Mouse (Mus musculus) frontal cortex, postnatal 25 days (tissue): ENCODE measurements around the gene Ctbp2.

ENCODE experiments used
- DNase-seq, 2 experiments: peaks; one replicate each; pipeline ENCODE4 v3.0.0; 2022; ENCODE audit warnings: low spot score in 2 of 2

The Ctbp2 gene

DNA sequence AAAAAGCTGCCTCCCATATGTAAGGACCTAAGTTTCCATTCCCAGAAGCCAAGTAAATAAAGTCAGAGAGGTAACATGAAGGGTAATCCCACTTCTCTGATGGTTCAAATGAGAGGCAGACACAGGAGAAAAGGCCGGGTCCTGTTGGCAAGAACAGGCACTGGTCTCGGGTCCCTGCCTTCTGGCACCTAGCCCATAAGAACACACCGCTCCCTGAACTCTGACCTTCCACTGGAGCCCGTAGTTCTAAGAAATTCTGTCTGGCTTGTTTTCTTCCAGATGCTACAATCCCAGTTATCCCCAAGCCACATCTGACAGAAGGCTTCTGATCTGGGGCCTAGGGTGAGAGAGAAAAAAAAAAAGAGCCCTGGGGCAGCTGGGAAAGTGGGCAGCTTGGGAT, 35.7 kb downstream of the Ctbp2 start:
- no peak for DNase-seq

DNA sequence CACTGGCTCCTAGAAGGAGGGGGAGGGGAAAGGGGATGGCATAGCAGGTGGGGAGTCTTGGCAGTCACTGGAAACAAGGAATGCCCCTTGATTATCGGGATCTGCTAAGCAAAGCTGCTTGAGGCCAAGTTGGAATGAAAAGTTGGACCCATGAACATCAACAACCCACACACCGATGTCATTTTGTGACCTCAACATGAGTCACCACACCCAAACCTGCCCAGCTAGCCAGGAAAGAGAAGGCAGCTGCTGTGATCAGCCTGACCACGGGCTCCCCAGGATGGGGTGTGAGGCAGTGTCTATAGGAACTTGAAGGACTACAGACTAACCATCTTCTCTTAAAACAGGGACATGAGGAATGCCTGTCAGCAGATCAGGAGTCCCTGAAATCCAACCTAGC, 38.7 kb downstream of the Ctbp2 start:
- no peak for DNase-seq

DNA sequence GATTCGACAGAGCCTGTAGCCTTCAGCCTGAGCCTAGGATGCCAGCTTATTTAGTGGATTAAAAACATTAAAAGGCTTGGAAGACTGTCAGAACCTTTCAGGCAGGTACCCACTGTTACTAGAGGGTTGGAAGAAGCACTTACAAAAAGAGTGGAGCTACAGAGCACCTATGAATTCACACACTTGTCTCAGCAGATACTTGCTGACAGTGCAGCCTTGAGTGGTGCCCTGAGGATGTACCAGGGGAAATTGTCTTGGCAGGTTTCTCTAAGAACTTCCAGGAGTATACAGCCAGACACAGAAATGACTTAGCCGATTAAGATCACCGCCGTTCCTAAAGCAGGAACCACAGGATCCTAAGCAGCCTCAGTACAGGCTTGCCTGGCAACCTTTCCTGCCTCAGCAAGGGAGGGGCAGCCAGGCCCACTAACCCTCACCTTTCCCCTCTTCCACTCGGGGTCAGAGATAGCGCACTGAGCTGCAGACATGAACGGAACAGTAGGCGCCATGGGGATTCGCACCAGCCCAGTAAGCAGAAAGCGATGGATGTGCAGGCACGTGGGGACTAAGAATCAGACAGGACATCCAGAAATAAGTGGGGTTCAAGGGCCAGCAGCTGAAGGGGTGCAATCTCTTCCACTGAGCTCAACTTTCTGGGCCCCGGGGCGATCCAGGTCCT, 40.1 kb downstream of the Ctbp2 start:
- no peak for DNase-seq

DNA sequence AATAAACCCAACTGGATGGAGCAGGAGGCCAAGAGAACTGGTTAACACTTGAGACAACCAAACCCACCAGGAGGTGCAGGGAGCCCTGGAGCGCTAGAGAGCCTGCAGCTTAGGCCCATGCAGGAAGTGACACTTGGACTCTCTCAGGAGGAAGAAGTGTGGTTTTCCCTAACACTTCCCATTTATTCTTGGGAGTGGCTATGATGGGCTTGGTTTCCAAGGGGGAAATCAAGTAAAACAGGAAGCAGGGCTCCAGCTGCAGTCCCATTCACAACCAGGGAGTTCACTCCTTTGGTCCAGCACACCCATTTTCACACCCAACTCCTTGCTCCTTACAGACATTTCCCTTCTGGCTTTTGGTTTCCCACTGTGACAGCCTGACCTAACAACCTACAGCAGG, 45.2 kb downstream of the Ctbp2 start:
- no peak for DNase-seq

DNA sequence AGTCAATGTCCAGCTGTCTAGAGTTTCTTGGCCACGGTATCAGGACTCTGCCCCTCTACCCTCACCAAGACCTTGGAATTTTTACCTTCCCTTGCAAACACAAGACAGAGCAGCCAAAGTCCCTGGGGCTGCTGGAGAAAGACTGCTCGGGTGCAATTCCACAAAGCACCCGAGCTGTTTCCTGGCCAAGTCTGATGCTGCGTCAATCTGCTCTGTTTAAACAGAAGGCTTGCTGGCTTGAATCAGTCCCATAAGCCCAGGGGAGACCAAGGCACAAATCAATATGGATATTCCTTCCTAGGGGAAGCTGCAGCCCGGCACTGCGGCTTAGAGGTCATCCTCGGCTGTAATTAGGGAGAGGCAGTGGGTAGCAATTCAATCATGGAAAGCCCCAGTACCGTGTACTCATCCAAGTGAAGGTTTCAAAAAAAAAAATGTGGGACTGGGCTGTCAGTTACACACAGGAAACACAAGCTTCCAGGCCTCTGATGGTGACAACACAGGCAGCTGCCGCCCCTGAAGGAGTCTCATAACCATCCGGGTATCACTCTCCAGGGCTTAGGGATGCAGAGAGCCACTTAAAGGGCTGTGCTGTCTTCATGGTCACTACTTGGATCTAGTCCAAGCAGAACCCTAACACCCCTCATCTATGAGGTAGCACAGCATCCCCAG, 49.6 kb downstream of the Ctbp2 start:
- DNase-seq: no peak

GRCm38 (mm10) chr7:133073147-133073651, 51.0 kb downstream of the Ctbp2 start:
- no peak for DNase-seq

GRCm38 (mm10) chr7:133072535-133072934, 51.6 kb downstream of the Ctbp2 start:
- no peak for DNase-seq

DNA sequence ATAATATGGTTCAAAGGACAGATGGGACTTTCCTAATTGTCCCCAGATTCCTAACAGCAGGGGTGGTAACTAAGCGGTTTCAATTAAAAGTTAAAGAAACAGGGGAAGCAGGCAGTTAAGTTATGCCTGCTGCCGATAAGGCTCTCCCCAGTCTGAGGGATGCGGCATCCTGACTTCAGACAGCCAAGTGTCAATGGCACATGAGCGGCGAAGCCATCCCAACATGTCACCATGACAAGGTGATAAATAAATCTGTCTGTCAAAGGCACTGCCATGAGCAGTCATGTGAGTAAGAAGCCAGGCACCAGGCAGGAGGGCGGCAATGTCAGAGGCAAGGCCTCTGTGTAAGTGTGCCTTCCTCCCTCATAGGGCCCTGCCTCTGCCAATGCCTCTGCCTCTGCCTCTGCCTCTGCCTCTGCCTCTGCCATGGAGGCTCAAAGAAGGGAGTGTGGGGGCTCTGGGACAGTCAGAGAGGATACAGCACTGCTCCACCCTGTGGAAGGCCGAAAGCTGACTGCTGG, 56.8 kb downstream of the Ctbp2 start:
- no peak for DNase-seq

DNA sequence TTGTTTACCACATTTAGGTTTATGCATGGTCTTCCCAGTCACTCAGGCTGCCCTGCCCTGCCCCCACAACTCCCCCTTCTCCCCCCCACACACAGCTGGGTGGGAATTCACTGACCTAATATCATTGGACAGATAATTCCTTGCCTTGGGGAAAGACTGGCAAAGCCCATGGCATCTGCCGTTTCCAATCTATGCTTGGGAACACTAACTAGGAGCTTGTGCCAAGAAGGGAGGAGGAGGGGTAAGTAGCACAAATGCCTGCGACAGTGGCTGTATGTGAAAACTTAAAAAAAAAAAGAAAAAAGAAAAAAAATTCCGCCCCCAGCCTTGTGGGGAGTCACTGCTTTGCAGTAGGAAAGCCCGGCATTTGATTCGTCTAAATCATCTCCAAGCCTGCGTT, 57.4 kb downstream of the Ctbp2 start:
- DNase-seq: no peak

DNA sequence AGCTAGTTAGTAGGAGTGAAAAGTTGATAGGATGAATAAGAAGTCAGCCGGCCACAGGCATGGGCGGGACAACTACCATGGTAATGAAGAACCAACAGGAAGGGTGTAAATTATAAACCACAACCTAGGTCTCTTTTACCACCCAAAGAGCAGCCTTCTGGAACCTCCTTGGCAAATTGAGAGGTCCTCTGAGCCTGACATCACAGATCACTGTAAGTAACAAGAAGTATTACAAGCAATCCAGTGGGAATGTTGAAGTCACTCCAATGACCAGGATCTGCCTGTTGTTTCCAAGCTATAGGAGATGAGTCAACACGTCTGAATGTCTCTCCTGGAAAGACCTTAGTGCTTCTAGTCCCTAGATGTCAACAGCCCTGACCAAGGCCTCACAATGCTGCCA, 62.1 kb downstream of the Ctbp2 start:
- no peak for DNase-seq

DNA sequence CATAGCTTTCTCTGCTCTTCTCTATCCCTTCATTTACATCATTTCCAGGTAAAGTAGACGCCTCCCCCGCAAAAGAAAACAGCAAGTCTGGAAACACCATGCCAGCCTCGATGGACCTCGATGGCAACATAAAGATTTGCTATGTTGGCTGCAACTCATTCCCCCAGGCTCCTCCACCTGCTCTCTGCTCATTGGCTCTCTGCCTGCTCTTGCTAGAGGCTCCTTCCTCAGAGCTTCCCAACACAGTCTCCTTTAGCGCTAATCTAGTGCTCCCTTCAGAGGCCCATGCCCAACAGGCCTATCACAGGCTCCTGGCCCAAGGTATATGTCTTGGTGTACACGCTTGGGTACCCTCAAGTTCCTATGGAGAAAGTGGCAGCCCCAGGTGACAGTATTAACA, 64.0 kb downstream of the Ctbp2 start:
- no peak for DNase-seq

DNA sequence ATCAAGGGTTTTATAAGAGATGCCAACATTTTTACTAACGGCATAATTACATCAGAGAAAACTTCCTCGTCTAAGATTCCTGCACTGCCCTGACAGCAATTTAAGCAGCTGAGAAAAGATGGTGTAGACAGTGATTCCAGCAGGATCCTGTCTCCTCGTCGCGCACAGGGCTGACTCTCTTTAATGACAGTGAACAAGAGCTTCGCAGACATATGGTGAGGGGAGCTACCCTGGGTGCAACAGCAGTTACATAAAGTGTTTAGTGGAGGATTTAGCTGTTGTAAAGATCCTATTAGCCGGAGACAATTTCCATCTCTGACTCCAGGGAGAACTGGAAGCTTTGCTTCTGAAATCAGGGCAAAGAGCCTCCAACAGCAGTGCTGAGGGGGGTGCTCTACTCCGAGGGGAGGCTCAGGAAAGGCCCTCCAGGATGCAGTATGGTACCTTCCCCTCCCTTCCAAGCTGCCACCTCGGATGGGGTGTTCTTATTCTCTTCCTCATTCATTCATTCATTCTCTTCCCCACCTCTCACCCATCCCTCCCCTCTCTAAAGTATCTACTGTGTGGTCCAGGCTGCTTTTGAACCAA, 64.5 kb downstream of the Ctbp2 start:
- DNase-seq: no peak

DNA sequence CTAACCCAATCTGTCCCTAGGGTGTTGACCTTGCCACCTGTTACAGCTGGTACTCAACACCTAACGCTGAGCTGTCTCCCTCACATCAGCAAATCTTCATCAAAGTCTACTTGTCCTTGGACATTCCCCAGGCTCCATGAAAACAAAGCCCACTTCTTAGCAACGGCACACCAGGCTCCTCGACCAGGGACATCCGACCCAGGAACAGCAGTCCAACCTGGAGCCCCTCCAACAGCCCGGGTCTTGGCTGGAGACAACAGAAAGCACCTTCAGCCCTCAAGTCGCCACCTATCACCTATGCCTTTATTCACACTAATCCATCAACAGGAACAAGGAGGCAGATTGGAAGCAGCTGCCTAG, 65.0 kb downstream of the Ctbp2 start:
- DNase-seq: no peak

- no peak for DNase-seq
Observed at GRCm38 (mm10) chr7:133058496-133059149, 65.5 kb downstream of the Ctbp2 start.

GRCm38 (mm10) chr7:133056924-133057323, 67.2 kb downstream of the Ctbp2 start:
- DNase-seq: no peak

GRCm38 (mm10) chr7:133054486-133054885, 69.7 kb downstream of the Ctbp2 start:
- no peak for DNase-seq

DNA sequence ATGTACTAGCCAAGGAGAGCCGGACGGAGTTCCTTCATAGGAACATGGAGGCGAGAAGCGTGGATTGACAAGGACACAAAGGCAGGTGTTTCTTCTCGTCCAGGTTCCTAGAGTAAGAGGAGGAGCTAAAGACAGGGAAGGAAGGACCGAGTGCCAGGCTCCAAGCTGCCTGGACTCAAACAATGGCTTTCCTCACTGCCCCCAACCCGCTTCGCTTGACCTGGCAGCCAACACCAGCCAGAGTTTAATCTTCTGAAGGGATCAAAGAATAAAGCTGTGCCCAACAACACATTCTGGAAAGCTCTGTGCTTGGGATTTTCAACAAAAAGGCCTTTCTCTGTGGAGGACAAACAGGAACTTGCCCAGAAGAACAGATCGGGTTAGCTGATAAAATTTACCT, 70.4 kb downstream of the Ctbp2 start:
- DNase-seq: no peak

- DNase-seq: no peak
Observed at GRCm38 (mm10) chr7:133052819-133053218, 71.3 kb downstream of the Ctbp2 start.

- no peak for DNase-seq
Observed at GRCm38 (mm10) chr7:133050681-133051080, 73.5 kb downstream of the Ctbp2 start.

GRCm38 (mm10) chr7:133048085-133048630, 76.0 kb downstream of the Ctbp2 start:
- DNase-seq: no peak

- DNase-seq: no peak
Observed at GRCm38 (mm10) chr7:133047287-133047686, 76.9 kb downstream of the Ctbp2 start.

DNA sequence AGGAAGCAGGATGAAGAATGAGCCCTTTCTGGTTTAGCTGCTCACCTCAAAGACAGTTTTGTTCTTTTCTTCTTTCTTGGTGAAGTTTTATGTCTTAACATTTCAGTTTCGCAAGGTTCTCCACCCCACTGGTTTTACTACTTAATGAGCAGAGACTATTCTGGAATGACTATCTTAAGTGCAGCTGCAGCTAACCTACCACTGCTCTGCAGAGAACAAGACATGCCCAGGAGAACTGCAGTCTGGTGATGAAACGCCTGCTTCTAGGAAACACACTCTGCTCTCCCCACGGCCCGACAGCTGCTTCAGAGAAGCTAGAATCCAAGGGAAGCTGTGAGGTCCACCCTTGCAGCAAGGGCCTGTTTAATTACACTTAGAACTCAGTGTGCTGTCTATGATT, 79.4 kb downstream of the Ctbp2 start:
- no peak for DNase-seq
